Mouse (Mus musculus): Measurements from ENCODE around the gene Blm. TPM values are rescaled to one million over a fixed set of nuclear protein-coding genes. Genes with fewer than 3 reads are reported as not detected.

The Blm gene
- total and polyA plus RNA-seq, 2 experiments: 0.43 to 6.9 TPM

- no peak for DNase-seq (ENCODE audit: extremely low read depth, low read depth, low spot score)
- TF ChIP-seq CTCF (IDR thresholded peaks at IDR 0.05; ENCODE audit: low read depth, low read length) (no peak), POLR2A (IDR thresholded peaks at IDR 0.05; ENCODE audit: extremely low read depth, insufficient read depth, low read length) (no peak)
- Histone ChIP-seq H3K9ac (ENCODE audit: low read depth, low read length) (no peak overlapping the region), H3K79me2 (ENCODE audit: control insufficient read depth, insufficient read depth, low read length) (no peaks in the 10 kb centered on the region), H3K27me3 (ENCODE audit: control insufficient read depth, insufficient read depth, low read length) (no peaks in the 10 kb centered on the region), H3K36me3 (ENCODE audit: control insufficient read depth, insufficient read depth, low read length) (no peaks in the 10 kb centered on the region), H3K27ac (replicated peaks; ENCODE audit: insufficient read depth, low read depth, low read length) (no peak overlapping the region), H3K4me3 (ENCODE audit: insufficient read depth, low read depth, low read length) (no peak overlapping the region), H3K4me1 (ENCODE audit: control insufficient read depth, insufficient read depth, low read length) (0 out of 2 replicates have a peak, but pooled peaks cover 2% of the 10 kb centered on the region)
- 95% methylated on average over 2 of the region's 2 CpGs for WGBS
Observed at GRCm38 (mm10) chr7:80468851-80469250, 66.1 kb downstream of the Blm start.

DNA sequence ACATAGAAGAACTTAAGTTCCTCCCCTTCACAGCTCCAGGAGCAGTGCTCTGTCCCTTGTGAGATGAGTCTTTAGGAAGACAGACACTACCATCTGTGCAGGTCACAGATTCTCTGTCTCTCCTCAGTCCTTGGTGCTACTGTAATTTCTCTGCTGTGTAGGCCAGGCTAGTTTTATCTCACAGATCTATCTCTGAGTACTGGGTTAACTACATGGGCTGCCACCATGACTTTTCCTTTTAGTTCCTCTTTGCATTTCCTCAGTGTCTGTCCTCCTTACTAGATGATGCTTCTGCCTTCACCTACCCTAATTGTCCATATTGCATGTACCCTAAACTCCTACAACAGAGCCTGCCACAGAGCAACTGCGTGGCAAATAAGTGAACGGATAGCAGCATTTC lies 67.6 kb downstream of the Blm start:
- H3K4me1 ChIP-seq (ENCODE audit: control insufficient read depth, insufficient read depth, low read length): 0 out of 2 replicates have a peak, but pooled peaks cover 2% of the 10 kb centered on the region
- H3K27me3 ChIP-seq (ENCODE audit: control insufficient read depth, insufficient read depth, low read length): no peaks in the 10 kb centered on the region
- H3K79me2 ChIP-seq (ENCODE audit: control insufficient read depth, insufficient read depth, low read length): no peaks in the 10 kb centered on the region
- no peaks in the 10 kb centered on the region for H3K36me3 ChIP-seq (ENCODE audit: control insufficient read depth, insufficient read depth, low read length)
- TF ChIP-seq POLR2A (IDR thresholded peaks at IDR 0.05; ENCODE audit: extremely low read depth, insufficient read depth, low read length) (no peak), CTCF (IDR thresholded peaks at IDR 0.05; ENCODE audit: low read depth, low read length) (no peak)
- H3K9ac ChIP-seq (ENCODE audit: low read depth, low read length): no peak overlapping the region
- 95% methylated on average over 2 of the region's 2 CpGs for WGBS
- H3K4me3 ChIP-seq (ENCODE audit: insufficient read depth, low read depth, low read length): no peak overlapping the region
- DNase-seq (ENCODE audit: extremely low read depth, low read depth, low spot score): no peak
- H3K27ac ChIP-seq (replicated peaks; ENCODE audit: insufficient read depth, low read depth, low read length): no peak overlapping the region

- Histone ChIP-seq H3K79me2 (ENCODE audit: control insufficient read depth, insufficient read depth, low read length) (no peaks in the 10 kb centered on the region), H3K27me3 (ENCODE audit: control insufficient read depth, insufficient read depth, low read length) (no peaks in the 10 kb centered on the region), H3K27ac (replicated peaks; ENCODE audit: insufficient read depth, low read depth, low read length) (no peak overlapping the region), H3K9ac (ENCODE audit: low read depth, low read length) (no peak overlapping the region), H3K4me3 (ENCODE audit: insufficient read depth, low read depth, low read length) (no peak overlapping the region), H3K4me1 (ENCODE audit: control insufficient read depth, insufficient read depth, low read length) (peaks cover 15% of the 10 kb centered on the region), H3K36me3 (ENCODE audit: control insufficient read depth, insufficient read depth, low read length) (no peaks in the 10 kb centered on the region)
- peak; percentile 78 for DNase-seq (ENCODE audit: extremely low read depth, low read depth, low spot score)
- TF ChIP-seq CTCF (IDR thresholded peaks at IDR 0.05; ENCODE audit: low read depth, low read length): no peak
- no peak for TF ChIP-seq POLR2A (IDR thresholded peaks at IDR 0.05; ENCODE audit: extremely low read depth, insufficient read depth, low read length)
- 35% methylated on average over 5 of the region's 5 CpGs for WGBS
Observed at GRCm38 (mm10) chr7:80464831-80465230, 70.1 kb downstream of the Blm start.

DNA sequence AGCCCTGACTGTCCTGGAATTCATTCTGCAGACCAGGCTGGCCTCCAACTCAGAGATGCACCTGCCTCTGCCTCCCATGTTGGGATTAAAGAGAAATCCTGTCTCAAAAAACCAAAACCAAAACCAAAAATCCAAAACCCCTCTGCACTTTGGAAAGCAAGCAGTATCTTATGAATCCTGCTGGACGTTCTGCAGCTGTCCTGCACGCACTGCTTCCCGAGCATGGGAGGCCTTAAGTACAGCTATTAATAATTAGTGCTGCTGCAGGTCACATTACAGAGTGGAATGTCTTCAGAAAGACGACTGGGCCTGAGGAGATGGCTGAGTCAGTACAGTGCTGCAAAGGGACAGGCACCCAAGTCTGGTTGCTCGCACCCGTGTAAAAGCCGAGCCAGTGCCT lies 73.0 kb downstream of the Blm start:
- no peak for DNase-seq (ENCODE audit: extremely low read depth, low read depth, low spot score)
- Histone ChIP-seq H3K9ac (ENCODE audit: low read depth, low read length) (no peak overlapping the region), H3K4me1 (ENCODE audit: control insufficient read depth, insufficient read depth, low read length) (peaks cover 25% of the 10 kb centered on the region), H3K27ac (replicated peaks; ENCODE audit: insufficient read depth, low read depth, low read length) (no peak overlapping the region), H3K79me2 (ENCODE audit: control insufficient read depth, insufficient read depth, low read length) (no peaks in the 10 kb centered on the region), H3K36me3 (ENCODE audit: control insufficient read depth, insufficient read depth, low read length) (no peaks in the 10 kb centered on the region), H3K4me3 (ENCODE audit: insufficient read depth, low read depth, low read length) (no peak overlapping the region), H3K27me3 (ENCODE audit: control insufficient read depth, insufficient read depth, low read length) (no peaks in the 10 kb centered on the region)
- WGBS: 92% methylated on average over 7 of the region's 7 CpGs
- TF ChIP-seq POLR2A (IDR thresholded peaks at IDR 0.05; ENCODE audit: extremely low read depth, insufficient read depth, low read length) (no peak), CTCF (IDR thresholded peaks at IDR 0.05; ENCODE audit: low read depth, low read length) (no peak)

- no peaks in the 10 kb centered on the region for H3K79me2 ChIP-seq (ENCODE audit: control insufficient read depth, insufficient read depth, low read length)
- no peak overlapping the region for H3K4me3 ChIP-seq (ENCODE audit: insufficient read depth, low read depth, low read length)
- TF ChIP-seq CTCF (IDR thresholded peaks at IDR 0.05; ENCODE audit: low read depth, low read length): no peak
- no peak for TF ChIP-seq POLR2A (IDR thresholded peaks at IDR 0.05; ENCODE audit: extremely low read depth, insufficient read depth, low read length)
- H3K4me1 ChIP-seq (ENCODE audit: control insufficient read depth, insufficient read depth, low read length): peaks cover 27% of the 10 kb centered on the region
- no peak overlapping the region for H3K9ac ChIP-seq (ENCODE audit: low read depth, low read length)
- 59% methylated on average over 4 of the region's 4 CpGs for WGBS
- no peaks in the 10 kb centered on the region for H3K27me3 ChIP-seq (ENCODE audit: control insufficient read depth, insufficient read depth, low read length)
- peak overlapping the region; percentile 15 for H3K27ac ChIP-seq (replicated peaks; ENCODE audit: insufficient read depth, low read depth, low read length)
- H3K36me3 ChIP-seq (ENCODE audit: control insufficient read depth, insufficient read depth, low read length): no peaks in the 10 kb centered on the region
- DNase-seq (ENCODE audit: extremely low read depth, low read depth, low spot score): peak; percentile 45
Observed at GRCm38 (mm10) chr7:80460892-80461291, 74.0 kb downstream of the Blm start.

DNA sequence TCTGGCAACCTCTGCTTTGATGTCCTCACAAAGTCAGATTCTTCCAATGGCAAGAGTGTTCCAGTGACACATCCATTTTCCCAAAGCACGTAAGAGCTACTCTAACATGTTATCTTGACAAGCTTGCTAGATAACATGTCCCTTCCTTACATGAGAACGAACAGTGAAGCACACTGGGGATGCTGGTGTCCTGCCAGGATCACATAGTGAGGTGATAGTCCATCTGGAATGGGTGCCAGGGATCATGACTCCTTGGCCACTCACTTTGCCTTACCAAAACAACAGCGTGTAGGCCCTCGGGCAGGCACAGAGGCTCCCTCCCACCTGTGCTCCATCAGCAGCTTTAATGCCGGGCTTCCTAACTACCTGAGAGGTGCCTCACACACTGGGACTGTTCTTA lies 74.7 kb downstream of the Blm start:
- no peaks in the 10 kb centered on the region for H3K36me3 ChIP-seq (ENCODE audit: control insufficient read depth, insufficient read depth, low read length)
- no peaks in the 10 kb centered on the region for H3K27me3 ChIP-seq (ENCODE audit: control insufficient read depth, insufficient read depth, low read length)
- H3K4me1 ChIP-seq (ENCODE audit: control insufficient read depth, insufficient read depth, low read length): peaks cover 29% of the 10 kb centered on the region
- TF ChIP-seq POLR2A (IDR thresholded peaks at IDR 0.05; ENCODE audit: extremely low read depth, insufficient read depth, low read length) (0 out of 2 replicates have a peak, but pooled peaks have one; percentile 36), CTCF (IDR thresholded peaks at IDR 0.05; ENCODE audit: low read depth, low read length) (no peak)
- 29% methylated on average over 5 of the region's 5 CpGs for WGBS
- peak; percentile 97 for DNase-seq (ENCODE audit: extremely low read depth, low read depth, low spot score)
- H3K4me3 ChIP-seq (ENCODE audit: insufficient read depth, low read depth, low read length): no peak overlapping the region
- H3K79me2 ChIP-seq (ENCODE audit: control insufficient read depth, insufficient read depth, low read length): no peaks in the 10 kb centered on the region
- H3K9ac ChIP-seq (ENCODE audit: low read depth, low read length): peak overlapping the region; percentile 55
- H3K27ac ChIP-seq (replicated peaks; ENCODE audit: insufficient read depth, low read depth, low read length): peak overlapping the region; percentile 79

All from liver, adult 2 months (tissue).